Mouse (Mus musculus): ENCODE measurements around the gene Idua. TPM values are rescaled to one million over a fixed set of nuclear protein-coding genes. Genes with fewer than 3 reads are reported as not detected.

The Idua gene
- polyA plus RNA-seq, 1 experiment from 2014 or later, result 11.1 TPM

- WGBS, result 2% methylated on average over 42 of the region's 43 CpGs
- ATAC-seq (replicated peaks; ENCODE audit: low FRiP score), result peak; percentile 94
- Histone ChIP-seq H3K9me3 (replicated peaks) (no peaks in the 10 kb centered on the region), H3K4me2 (peak overlapping the region; percentile 85), H3K27me3 (no peaks in the 10 kb centered on the region), H3K4me1 (peaks cover 60% of the 10 kb centered on the region), H3K9ac (peak overlapping the region; percentile 79), H3K4me3 (replicated peaks) (peak overlapping the region; percentile 87), H3K36me3 (no peaks in the 10 kb centered on the region), H3K27ac (peak overlapping the region; percentile 75; the same call in 1 of the 2 replicates)
Measured at GRCm38 (mm10) chr5:108693872-108694288, 33.7 kb downstream of the Idua start.

GRCm38 (mm10) chr5:108694352-108695261 lies 34.5 kb downstream of the Idua start:
- peak overlapping the region; percentile 87 for H3K4me3 ChIP-seq (replicated peaks)
- H3K9me3 ChIP-seq (replicated peaks), result no peaks in the 10 kb centered on the region
- peak; percentile 55 for ATAC-seq (replicated peaks; ENCODE audit: low FRiP score)
- no peaks in the 10 kb centered on the region for H3K27me3 ChIP-seq
- peak overlapping the region; percentile 85 for H3K4me2 ChIP-seq
- WGBS, result 1% methylated on average over 84 of the region's 99 CpGs
- H3K27ac ChIP-seq, result peak overlapping the region; percentile 75
- H3K4me1 ChIP-seq, result peaks cover 66% of the 10 kb centered on the region
- H3K36me3 ChIP-seq, result no peaks in the 10 kb centered on the region
- H3K9ac ChIP-seq, result peak overlapping the region; percentile 79

GRCm38 (mm10) chr5:108695861-108696260 lies 35.7 kb downstream of the Idua start:
- Histone ChIP-seq H3K27ac (no peak overlapping the region), H3K4me3 (replicated peaks) (peak overlapping the region; percentile 87; the same call in 1 of the 2 replicates), H3K4me2 (peak overlapping the region; percentile 85), H3K4me1 (peaks cover 78% of the 10 kb centered on the region), H3K9me3 (replicated peaks) (no peaks in the 10 kb centered on the region), H3K9ac (no peak overlapping the region), H3K27me3 (no peaks in the 10 kb centered on the region), H3K36me3 (no peaks in the 10 kb centered on the region)
- WGBS, result 97% methylated on average over 12 of the region's 12 CpGs
- ATAC-seq (replicated peaks; ENCODE audit: low FRiP score), result no peak

- Histone ChIP-seq H3K27ac (no peak overlapping the region), H3K4me3 (replicated peaks) (no peak overlapping the region), H3K9ac (no peak overlapping the region), H3K4me2 (no peak overlapping the region), H3K36me3 (no peaks in the 10 kb centered on the region), H3K9me3 (replicated peaks) (no peaks in the 10 kb centered on the region), H3K4me1 (peaks cover 84% of the 10 kb centered on the region), H3K27me3 (no peaks in the 10 kb centered on the region)
- WGBS, result 69% methylated on average over 3 of the region's 3 CpGs
- no peak for ATAC-seq (replicated peaks; ENCODE audit: low FRiP score)
Measured at GRCm38 (mm10) chr5:108696542-108696941, 36.4 kb downstream of the Idua start.

GRCm38 (mm10) chr5:108697341-108697753 lies 37.2 kb downstream of the Idua start:
- Histone ChIP-seq H3K9ac (no peak overlapping the region), H3K4me1 (peaks cover 84% of the 10 kb centered on the region)

GRCm38 (mm10) chr5:108700346-108700745 lies 40.2 kb downstream of the Idua start:
- WGBS, result 30% methylated on average over 3 of the region's 3 CpGs
- Histone ChIP-seq H3K9me3 (replicated peaks) (no peaks in the 10 kb centered on the region), H3K4me3 (replicated peaks) (no peak overlapping the region), H3K9ac (no peak overlapping the region), H3K36me3 (peaks cover 10% of the 10 kb centered on the region), H3K4me2 (no peak overlapping the region), H3K27me3 (no peaks in the 10 kb centered on the region), H3K27ac (peak overlapping the region; percentile 62), H3K4me1 (peaks cover 84% of the 10 kb centered on the region)
- 0 out of 2 replicates have a peak, but pooled peaks have one; percentile 9 for ATAC-seq (replicated peaks; ENCODE audit: low FRiP score)

More at GRCm38 (mm10) chr5:108697341-108697753, 37.2 kb downstream of the Idua start:
- no peaks in the 10 kb centered on the region for H3K9me3 ChIP-seq (replicated peaks)
- H3K4me3 ChIP-seq (replicated peaks), result no peak overlapping the region
- H3K36me3 ChIP-seq, result no peaks in the 10 kb centered on the region
- ATAC-seq (replicated peaks; ENCODE audit: low FRiP score), result no peak
- H3K27ac ChIP-seq, result no peak overlapping the region
- H3K4me2 ChIP-seq, result no peak overlapping the region
- H3K27me3 ChIP-seq, result no peaks in the 10 kb centered on the region
- WGBS, result 27% methylated on average over 4 of the region's 4 CpGs

GRCm38 (mm10) chr5:108701341-108702021 lies 41.4 kb downstream of the Idua start:
- ATAC-seq (replicated peaks; ENCODE audit: low FRiP score), result peak; percentile 57
- 40% methylated on average over 10 of the region's 10 CpGs for WGBS
- Histone ChIP-seq H3K9me3 (replicated peaks) (no peaks in the 10 kb centered on the region), H3K27ac (peak overlapping the region; percentile 62), H3K36me3 (peaks cover 22% of the 10 kb centered on the region), H3K4me3 (replicated peaks) (no peak overlapping the region), H3K9ac (no peak overlapping the region), H3K27me3 (no peaks in the 10 kb centered on the region), H3K4me1 (peaks cover 72% of the 10 kb centered on the region), H3K4me2 (peak overlapping the region; percentile 24; the same call in 1 of the 2 replicates)

GRCm38 (mm10) chr5:108703754-108704626 lies 43.9 kb downstream of the Idua start:
- H3K4me2 ChIP-seq, result no peak overlapping the region
- H3K9ac ChIP-seq, result no peak overlapping the region
- no peak overlapping the region for H3K27ac ChIP-seq
- ATAC-seq (replicated peaks; ENCODE audit: low FRiP score), result no peak; the same call in 1 of the 2 replicates
- H3K9me3 ChIP-seq (replicated peaks), result no peaks in the 10 kb centered on the region
- no peaks in the 10 kb centered on the region for H3K27me3 ChIP-seq
- H3K36me3 ChIP-seq, result peaks cover 42% of the 10 kb centered on the region
- no peak overlapping the region for H3K4me3 ChIP-seq (replicated peaks)
- 66% methylated on average over 12 of the region's 12 CpGs for WGBS
- peaks cover 51% of the 10 kb centered on the region for H3K4me1 ChIP-seq

- Histone ChIP-seq H3K9ac (no peak overlapping the region), H3K4me3 (replicated peaks) (no peak overlapping the region), H3K27ac (no peak overlapping the region), H3K4me1 (peaks cover 15% of the 10 kb centered on the region), H3K36me3 (peaks cover 42% of the 10 kb centered on the region), H3K4me2 (no peak overlapping the region), H3K9me3 (replicated peaks) (no peaks in the 10 kb centered on the region), H3K27me3 (no peaks in the 10 kb centered on the region)
- no peak for ATAC-seq (replicated peaks; ENCODE audit: low FRiP score)
- WGBS, result 88% methylated on average over 2 of the region's 2 CpGs
Measured at GRCm38 (mm10) chr5:108707758-108708157, 47.6 kb downstream of the Idua start.

GRCm38 (mm10) chr5:108708419-108708818 lies 48.3 kb downstream of the Idua start:
- no peak overlapping the region for H3K27ac ChIP-seq
- H3K4me1 ChIP-seq, result peaks cover 9% of the 10 kb centered on the region
- no peaks in the 10 kb centered on the region for H3K9me3 ChIP-seq (replicated peaks)
- H3K4me2 ChIP-seq, result no peak overlapping the region
- no peak overlapping the region for H3K4me3 ChIP-seq (replicated peaks)
- H3K27me3 ChIP-seq, result no peaks in the 10 kb centered on the region
- ATAC-seq (replicated peaks; ENCODE audit: low FRiP score), result no peak
- H3K9ac ChIP-seq, result no peak overlapping the region
- H3K36me3 ChIP-seq, result peaks cover 42% of the 10 kb centered on the region
- 88% methylated on average over 1 of the region's 1 CpGs for WGBS

- Histone ChIP-seq H3K36me3 (peaks cover 42% of the 10 kb centered on the region), H3K27ac (no peak overlapping the region), H3K27me3 (no peaks in the 10 kb centered on the region), H3K4me3 (replicated peaks) (no peak overlapping the region), H3K4me1 (0 out of 2 replicates have a peak, but pooled peaks cover 5% of the 10 kb centered on the region), H3K9ac (no peak overlapping the region), H3K4me2 (no peak overlapping the region), H3K9me3 (replicated peaks) (no peaks in the 10 kb centered on the region)
- 0 out of 2 replicates have a peak, but pooled peaks have one; percentile 15 for ATAC-seq (replicated peaks; ENCODE audit: low FRiP score)
- 42% methylated on average over 6 of the region's 6 CpGs for WGBS
Measured at GRCm38 (mm10) chr5:108708981-108709731, 49.0 kb downstream of the Idua start.

All from kidney, embryonic 15.5 days (tissue).